Mouse (Mus musculus): ENCODE data around the gene Nlrx1. TPM values are rescaled to one million over a fixed set of nuclear protein-coding genes. Genes with fewer than 3 reads are reported as not detected.

The Nlrx1 gene
- 11.7 and 13.2 TPM in 2 replicates for polyA plus RNA-seq (2015; fragmentation: Nextera tagmentation; extraction: Ambion mirVana)

GRCm38 (mm10) chr9:44268432-44268831 is at the start of gene Nlrx1:
TSS of gene Nlrx1 (minus strand) at chr9:44268599.

GRCm38 (mm10) chr9:44305466-44306079 is 37.2 kb upstream of the Nlrx1 start, which contains the start of gene Hinfp:
TSS of gene Hinfp (minus strand) at chr9:44305671.

GRCm38 (mm10) chr9:44288076-44288958 is 19.9 kb upstream of the Nlrx1 start, which contains the start of gene Abcg4:
TSS of gene Abcg4 (minus strand) at chr9:44288615.

GRCm38 (mm10) chr9:44251314-44251713 is 17.1 kb downstream of the Nlrx1 start, which contains the start of gene Pdzd3:
TSS of gene Pdzd3 (minus strand) at chr9:44251471.

GRCm38 (mm10) chr9:44240399-44240798 is 28.0 kb downstream of the Nlrx1 start, which contains the start of gene Ccdc153:
TSS of gene Ccdc153 (plus strand) at chr9:44240676.

GRCm38 (mm10) chr9:44233802-44234478 is 34.5 kb downstream of the Nlrx1 start, which contains the start of gene Cbl:
TSS of gene Cbl (minus strand) at chr9:44234049.

Other genes with a start within 250 kb of the Nlrx1 start
- 18.1 and 21.7 TPM in 2 replicates for gene Thy1, start 225.2 kb downstream of the Nlrx1 start, polyA plus RNA-seq (2015; fragmentation: Nextera tagmentation; extraction: Ambion mirVana)
- gene Usp2, start 201.6 kb downstream of the Nlrx1 start, polyA plus RNA-seq (2015; fragmentation: Nextera tagmentation; extraction: Ambion mirVana), result 5.5 and 5.7 TPM in 2 replicates
- not detected in 2 replicates for gene Mfrp, start 166.9 kb downstream of the Nlrx1 start, polyA plus RNA-seq (2015; fragmentation: Nextera tagmentation; extraction: Ambion mirVana)
- 7.2 and 7.8 TPM in 2 replicates for gene C1qtnf5, start 161.4 kb downstream of the Nlrx1 start, polyA plus RNA-seq (2015; fragmentation: Nextera tagmentation; extraction: Ambion mirVana)
- gene Gm49380, start 155.1 kb downstream of the Nlrx1 start, polyA plus RNA-seq (2015; fragmentation: Nextera tagmentation; extraction: Ambion mirVana), result not detected in 2 replicates
- gene Rnf26, start 155.1 kb downstream of the Nlrx1 start, polyA plus RNA-seq (2015; fragmentation: Nextera tagmentation; extraction: Ambion mirVana), result 27.9 and 28.3 TPM in 2 replicates
- 88.6 and 96.6 TPM in 2 replicates for gene Mcam, start 134.1 kb downstream of the Nlrx1 start, polyA plus RNA-seq (2015; fragmentation: Nextera tagmentation; extraction: Ambion mirVana)
- gene Cbl, start 34.5 kb downstream of the Nlrx1 start, polyA plus RNA-seq (2015; fragmentation: Nextera tagmentation; extraction: Ambion mirVana), result 7.7 and 7.9 TPM in 2 replicates
- gene Ccdc153, start 27.9 kb downstream of the Nlrx1 start, polyA plus RNA-seq (2015; fragmentation: Nextera tagmentation; extraction: Ambion mirVana), result not detected in 2 replicates
- gene Pdzd3, start 17.1 kb downstream of the Nlrx1 start, polyA plus RNA-seq (2015; fragmentation: Nextera tagmentation; extraction: Ambion mirVana), result not detected in 2 replicates
- 1.2 and 1.5 TPM in 2 replicates for gene Abcg4, start 20.0 kb upstream of the Nlrx1 start, polyA plus RNA-seq (2015; fragmentation: Nextera tagmentation; extraction: Ambion mirVana)
- 9.8 and 10.6 TPM in 2 replicates for gene Hinfp, start 37.1 kb upstream of the Nlrx1 start, polyA plus RNA-seq (2015; fragmentation: Nextera tagmentation; extraction: Ambion mirVana)
- gene C2cd2l, start 51.7 kb upstream of the Nlrx1 start, polyA plus RNA-seq (2015; fragmentation: Nextera tagmentation; extraction: Ambion mirVana), result 9.5 and 10.0 TPM in 2 replicates
- gene Dpagt1, start 57.4 kb upstream of the Nlrx1 start, polyA plus RNA-seq (2015; fragmentation: Nextera tagmentation; extraction: Ambion mirVana), result 20.0 and 21.4 TPM in 2 replicates
- 62.3 and 83.5 TPM in 2 replicates for gene H2afx, start 66.1 kb upstream of the Nlrx1 start, polyA plus RNA-seq (2015; fragmentation: Nextera tagmentation; extraction: Ambion mirVana)
- gene Hmbs, start 75.6 kb upstream of the Nlrx1 start, polyA plus RNA-seq (2015; fragmentation: Nextera tagmentation; extraction: Ambion mirVana), result 55.1 and 55.2 TPM in 2 replicates
- 14.4 and 16.1 TPM in 2 replicates for gene Vps11, start 93.1 kb upstream of the Nlrx1 start, polyA plus RNA-seq (2015; fragmentation: Nextera tagmentation; extraction: Ambion mirVana)
- gene Hyou1, start 110.9 kb upstream of the Nlrx1 start, polyA plus RNA-seq (2015; fragmentation: Nextera tagmentation; extraction: Ambion mirVana), result 10.8 and 13.7 TPM in 2 replicates
- 10.6 and 11.6 TPM in 2 replicates for gene Slc37a4, start 128.3 kb upstream of the Nlrx1 start, polyA plus RNA-seq (2015; fragmentation: Nextera tagmentation; extraction: Ambion mirVana)
- 1,915 and 2,054 TPM in 2 replicates for gene Rps25, start 138.5 kb upstream of the Nlrx1 start, polyA plus RNA-seq (2015; fragmentation: Nextera tagmentation; extraction: Ambion mirVana)
- 76.5 and 84.1 TPM in 2 replicates for gene Trappc4, start 139.0 kb upstream of the Nlrx1 start, polyA plus RNA-seq (2015; fragmentation: Nextera tagmentation; extraction: Ambion mirVana)
- gene Ccdc84, start 150.0 kb upstream of the Nlrx1 start, polyA plus RNA-seq (2015; fragmentation: Nextera tagmentation; extraction: Ambion mirVana), result 12.5 TPM in 2 replicates
- gene Foxr1, start 172.5 kb upstream of the Nlrx1 start, polyA plus RNA-seq (2015; fragmentation: Nextera tagmentation; extraction: Ambion mirVana), result not detected in 2 replicates
- gene Upk2, start 186.4 kb upstream of the Nlrx1 start, polyA plus RNA-seq (2015; fragmentation: Nextera tagmentation; extraction: Ambion mirVana), result 661 and 670 TPM in 2 replicates
- 6.9 and 7.5 TPM in 2 replicates for gene Bcl9l, start 214.2 kb upstream of the Nlrx1 start, polyA plus RNA-seq (2015; fragmentation: Nextera tagmentation; extraction: Ambion mirVana)

Data from urinary bladder, postnatal 0 days (tissue).